Mouse (Mus musculus) lung, adult 2 months (tissue): ENCODE data around the gene Olfr559.

Experiments used
- CTCF ChIP-seq: fragments of 200-500 bp; IDR thresholded peaks from 2 replicates; pipeline ENCODE4 v1.5.1; 2011; ENCODE audit warnings: mild to moderate bottlenecking, low read length, control low read depth; ENCODE audit not compliant: insufficient read depth
- POLR2A ChIP-seq: fragments of 200-500 bp; IDR thresholded peaks from 2 replicates; pipeline ENCODE4 v1.6.1; 2011; ENCODE audit warnings: low read depth, mild to moderate bottlenecking, control low read depth, low read length, borderline replicate concordance; ENCODE audit errors: extremely low read depth

- TF ChIP-seq CTCF (no peak), POLR2A (peak; percentile 58; the same call in 1 of the 2 replicates)
Observed at GRCm38 (mm10) chr7:102686944-102687501, 40.3 kb downstream of the Olfr559 start, which contains the start of gene Trim68.
